Mouse (Mus musculus): ENCODE data around the gene Rnf5.

The Rnf5 gene

GRCm38 (mm10) chr17:34603375-34604060 lies at the start of gene Rnf5:
Rnf5 (minus strand) TSS chr17:34603690.
- in situ Hi-C loops (cut with MboI, MseI): loop anchor here (10.0 kb wide), 1 partner anchor 569 kb away; the partner anchor contains the start of genes Col11a2, Rxrb and Slc39a7

DNA sequence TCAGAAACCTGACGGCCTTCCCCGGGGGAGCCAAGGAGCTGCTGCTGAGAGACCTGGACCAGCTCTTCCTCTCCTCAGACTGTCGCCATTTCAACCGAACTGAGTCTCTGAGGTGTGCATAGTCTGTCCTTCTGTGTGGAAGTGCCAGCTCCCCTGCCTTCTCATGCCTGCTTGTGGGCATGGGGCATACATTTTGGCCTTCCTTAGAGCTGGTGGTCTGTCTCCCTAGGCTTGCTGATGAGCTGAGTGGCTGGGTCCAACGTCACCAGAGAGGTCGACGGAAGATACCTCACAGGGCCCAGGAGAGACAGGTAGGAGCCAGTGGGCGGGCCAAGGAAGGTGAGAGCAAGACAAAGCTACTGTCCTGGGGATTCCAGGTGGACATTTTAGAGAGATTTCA lies 49.5 kb upstream of the Rnf5 start:
- in situ Hi-C loops (cut with MboI, MseI): no loop called here

DNA sequence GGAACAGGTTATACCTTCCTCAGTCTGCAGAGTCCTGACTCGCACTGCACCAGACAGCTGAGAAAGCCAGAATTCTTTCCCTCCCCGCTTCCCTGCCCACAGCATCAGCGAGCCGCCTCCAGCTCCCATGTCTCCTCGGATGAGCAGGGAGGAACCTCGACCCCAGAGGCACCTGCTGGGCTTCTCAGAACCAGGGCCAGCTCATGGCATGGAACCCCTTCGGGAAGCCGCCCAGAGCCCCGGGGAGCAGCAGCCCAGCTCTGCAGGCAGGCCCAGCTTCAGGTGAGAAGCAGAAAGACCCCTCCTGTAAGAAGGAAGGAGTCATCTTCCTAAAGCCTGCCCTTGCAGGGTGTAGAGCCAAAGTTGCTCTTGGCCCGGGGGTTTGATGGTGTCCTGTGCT lies 49.1 kb upstream of the Rnf5 start:
- in situ Hi-C loops (cut with MboI, MseI): no loop called here

DNA sequence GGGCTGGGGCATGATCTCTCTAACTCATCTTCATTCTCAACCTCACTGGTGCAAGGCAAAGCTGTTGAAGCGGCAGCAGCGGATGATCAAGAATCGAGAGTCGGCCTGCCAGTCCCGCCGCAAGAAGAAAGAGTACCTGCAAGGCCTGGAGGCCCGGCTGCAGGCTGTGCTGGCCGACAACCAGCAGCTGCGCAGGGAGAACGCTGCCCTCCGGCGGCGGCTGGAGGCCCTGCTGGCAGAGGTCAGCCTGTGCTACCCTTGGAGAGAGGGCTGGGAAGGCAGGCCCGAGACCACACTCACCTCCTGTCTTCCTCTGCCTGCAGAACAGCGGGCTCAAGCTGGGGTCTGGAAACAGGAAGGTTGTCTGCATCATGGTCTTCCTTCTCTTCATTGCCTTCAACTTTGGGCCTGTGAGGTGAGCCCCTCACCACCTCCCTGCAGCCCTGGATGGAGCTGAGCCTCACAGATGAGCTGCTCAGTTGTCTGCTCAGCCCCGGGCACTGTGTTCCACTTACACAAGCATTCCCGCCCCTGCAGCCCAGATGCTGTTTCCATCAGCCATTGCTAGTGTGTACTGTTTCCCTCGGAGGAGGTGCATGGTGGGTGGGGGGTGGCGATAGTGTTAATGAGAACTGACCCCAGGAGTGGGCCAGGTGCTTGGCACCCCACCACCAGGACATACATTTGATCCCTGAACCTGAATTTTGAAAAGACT lies 48.2 kb upstream of the Rnf5 start:
- in situ Hi-C loops (cut with MboI, MseI): no loop called here

DNA sequence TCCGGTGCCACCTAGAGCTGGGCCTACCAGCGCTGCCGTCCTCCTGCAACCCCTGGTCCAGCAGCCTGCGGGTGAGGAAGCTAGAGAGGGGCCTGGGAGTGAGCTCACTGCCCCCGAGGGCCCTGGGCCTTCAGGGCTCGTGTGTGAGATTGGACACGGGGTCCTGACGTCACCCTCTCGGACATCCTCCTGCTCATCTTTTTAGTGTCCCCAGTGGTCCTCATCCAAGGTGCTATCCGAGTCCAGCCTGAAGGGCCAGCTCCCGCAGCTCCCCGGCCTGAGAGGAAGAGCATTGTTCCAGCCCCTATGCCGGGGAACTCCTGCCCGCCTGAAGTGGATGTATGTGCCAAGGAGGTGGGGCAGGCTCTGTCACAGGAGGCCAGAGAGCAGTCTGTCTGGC lies 47.3 kb upstream of the Rnf5 start:
- in situ Hi-C loops (cut with MboI, MseI): no loop called here

DNA sequence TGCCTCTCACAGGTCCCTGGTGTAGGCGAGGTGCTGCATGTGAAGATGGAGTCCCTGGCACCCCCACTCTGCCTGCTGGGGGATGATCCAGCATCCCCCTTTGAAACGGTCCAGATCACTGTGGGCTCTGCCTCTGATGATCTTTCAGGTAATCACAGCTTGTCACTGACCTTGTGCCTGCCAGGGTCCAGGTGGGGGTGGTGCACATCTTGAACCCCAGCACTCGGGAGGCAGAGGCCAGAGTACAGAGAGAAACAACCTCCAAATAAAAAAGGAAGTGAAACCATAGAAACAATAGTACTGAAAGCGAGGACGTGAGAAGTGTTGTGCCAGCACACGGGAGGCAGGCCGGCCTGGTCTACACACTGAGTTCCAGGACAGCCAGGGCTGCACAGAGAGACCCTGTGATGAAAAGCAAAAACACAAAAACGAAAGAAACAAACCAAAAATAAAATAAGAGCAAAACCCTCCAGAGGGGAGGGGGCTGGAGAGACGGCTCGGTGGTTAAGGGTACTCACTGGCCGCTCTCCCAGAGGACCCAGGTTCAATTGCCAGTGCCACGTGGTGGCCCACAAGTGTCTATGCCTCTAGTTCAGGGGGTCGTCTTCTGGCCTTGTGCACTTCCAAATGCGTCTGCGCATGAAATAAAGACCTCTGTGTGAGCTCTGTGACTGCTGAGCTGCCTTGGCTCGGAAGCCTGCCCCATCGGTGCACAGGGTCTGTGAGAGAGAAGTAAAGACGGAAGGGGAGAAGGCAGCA lies 45.8 kb upstream of the Rnf5 start:
- in situ Hi-C loops (cut with MboI, MseI): loop anchor here (25.0 kb wide), 1 partner anchor 463 kb away; the partner anchor contains the start of genes Csnk2b, Gpank1, Ly6g5b and Ly6g5c

DNA sequence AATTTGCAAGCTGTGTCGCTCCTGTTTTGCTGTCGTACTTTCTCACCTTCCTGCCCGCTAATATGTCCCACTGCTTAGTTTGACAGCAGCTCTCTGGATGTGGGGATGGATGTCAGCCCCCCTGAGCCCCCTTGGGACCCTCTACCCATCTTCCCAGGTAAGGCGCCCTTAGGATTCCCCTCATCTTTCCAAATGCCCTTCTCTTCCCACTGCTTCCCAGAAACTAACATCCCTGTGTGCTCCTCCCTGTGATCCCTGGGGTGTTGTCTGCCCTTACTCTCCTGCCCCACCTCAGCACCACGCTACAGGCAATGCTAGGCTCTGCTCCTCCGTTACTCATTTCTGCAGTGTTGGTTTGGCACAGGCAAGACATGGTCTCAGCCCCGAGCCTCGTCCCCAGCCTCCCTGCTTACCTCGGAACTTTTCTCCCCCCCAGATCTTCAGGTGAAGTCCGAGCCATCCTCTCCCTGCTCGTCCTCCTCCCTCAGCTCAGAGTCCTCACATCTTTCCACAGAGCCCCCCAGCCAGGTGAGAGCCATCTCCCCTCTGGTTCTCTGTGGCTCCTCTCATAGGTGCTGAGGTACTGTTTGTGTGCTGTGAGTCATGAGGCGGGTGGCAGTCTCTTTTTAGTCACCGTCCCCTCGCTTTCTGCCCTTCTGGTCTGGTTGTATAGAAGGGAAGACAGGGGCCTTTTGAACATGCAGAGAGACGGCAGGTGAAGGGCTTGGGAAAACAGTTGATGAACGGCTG lies 44.8 kb upstream of the Rnf5 start:
- in situ Hi-C loops (cut with MboI, MseI): loop anchor here (25.0 kb wide), 1 partner anchor 464 kb away; the partner anchor contains the start of genes Csnk2b, Gpank1, Ly6g5b and Ly6g5c

DNA sequence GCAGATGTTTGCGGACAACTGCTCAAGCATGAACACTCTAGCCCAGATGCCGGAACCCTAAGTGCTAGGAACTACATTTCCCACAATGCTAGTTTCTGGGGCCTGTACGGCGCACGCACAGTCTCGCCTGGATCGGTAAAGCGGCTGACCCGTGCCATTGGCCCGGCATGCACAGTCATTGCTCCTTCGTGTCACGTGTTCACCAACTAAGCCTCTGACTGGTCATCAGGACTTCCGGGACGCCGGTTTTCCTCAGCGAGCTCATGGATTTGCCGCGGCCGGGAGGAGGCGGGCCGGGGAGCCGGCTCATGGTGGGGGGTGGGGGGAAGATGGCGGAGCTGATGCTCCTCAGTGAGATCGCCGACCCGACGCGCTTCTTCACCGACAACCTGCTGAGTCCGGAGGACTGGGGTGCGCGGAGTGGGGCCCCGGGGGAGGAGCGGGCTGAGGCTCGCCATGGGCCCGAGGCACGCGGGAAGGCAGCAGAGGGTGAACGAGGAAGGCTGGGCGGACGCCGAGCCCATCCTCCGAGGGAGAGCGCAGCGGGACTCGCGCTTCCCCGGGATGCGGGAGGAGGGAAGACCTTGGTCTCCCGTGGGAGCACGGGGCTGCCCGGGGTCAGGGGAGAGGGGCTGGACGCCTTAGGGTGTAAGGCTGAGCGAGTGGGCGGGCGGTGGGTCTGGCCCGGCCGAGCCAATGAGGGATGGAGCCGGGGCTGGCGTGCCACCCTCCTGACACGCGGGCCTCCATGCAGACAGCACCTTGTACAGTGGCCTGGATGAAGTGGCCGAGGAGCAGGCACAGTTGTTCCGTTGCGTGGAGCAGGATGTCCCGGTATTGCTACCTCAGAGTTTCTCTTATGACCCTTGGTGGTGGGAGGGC lies 43.7 kb upstream of the Rnf5 start, which contains the start of gene Atf6b:
Atf6b (plus strand) TSS at position 241 of the 882 bp plus-strand sequence.
- in situ Hi-C loops (cut with MboI, MseI): loop anchor here (25.0 kb wide), 1 partner anchor 465 kb away; the partner anchor contains the start of genes Csnk2b, Gpank1, Ly6g5b and Ly6g5c

DNA sequence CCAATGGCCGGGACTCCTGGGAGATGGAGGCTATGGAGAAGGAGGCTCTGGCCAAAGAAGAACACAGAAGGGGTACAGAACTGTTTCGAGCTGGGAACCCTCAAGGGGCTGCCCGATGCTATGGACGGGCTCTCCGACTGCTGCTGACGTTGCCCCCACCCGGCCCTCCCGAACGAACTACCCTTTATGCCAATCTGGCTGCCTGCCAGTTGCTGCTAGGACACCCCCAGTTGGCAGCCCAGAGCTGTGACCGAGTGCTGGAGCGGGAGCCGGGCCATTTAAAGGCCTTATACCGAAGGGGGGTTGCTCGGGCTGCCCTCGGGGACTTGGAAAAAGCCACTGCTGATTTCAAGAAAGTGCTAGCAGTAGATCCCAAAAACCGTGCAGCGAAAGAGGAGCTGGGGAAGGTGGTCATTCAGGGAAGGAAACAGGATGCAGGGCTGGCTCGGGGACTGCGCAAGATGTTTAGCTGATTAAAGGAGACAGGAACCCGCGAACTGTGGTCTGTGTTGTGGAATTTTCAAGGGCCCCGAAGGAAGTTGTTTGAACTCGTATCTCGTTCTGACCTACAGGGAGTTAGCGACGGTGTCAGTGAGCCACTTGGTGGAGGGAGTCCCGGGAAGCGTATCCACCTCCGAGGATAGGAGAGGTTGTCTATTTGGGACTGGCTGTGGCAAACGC lies 42.5 kb upstream of the Rnf5 start:
- in situ Hi-C loops (cut with MboI, MseI): loop anchor here (25.0 kb wide), 1 partner anchor 466 kb away; the partner anchor contains the start of genes Csnk2b, Gpank1, Ly6g5b and Ly6g5c

- in situ Hi-C loops (cut with MboI, MseI): loop anchor here (25.0 kb wide), 1 partner anchor 467 kb away; the partner anchor contains the start of genes Csnk2b, Gpank1, Ly6g5b and Ly6g5c
These were observed 41.9 kb upstream of the Rnf5 start for GRCm38 (mm10) chr17:34645256-34645829.

DNA sequence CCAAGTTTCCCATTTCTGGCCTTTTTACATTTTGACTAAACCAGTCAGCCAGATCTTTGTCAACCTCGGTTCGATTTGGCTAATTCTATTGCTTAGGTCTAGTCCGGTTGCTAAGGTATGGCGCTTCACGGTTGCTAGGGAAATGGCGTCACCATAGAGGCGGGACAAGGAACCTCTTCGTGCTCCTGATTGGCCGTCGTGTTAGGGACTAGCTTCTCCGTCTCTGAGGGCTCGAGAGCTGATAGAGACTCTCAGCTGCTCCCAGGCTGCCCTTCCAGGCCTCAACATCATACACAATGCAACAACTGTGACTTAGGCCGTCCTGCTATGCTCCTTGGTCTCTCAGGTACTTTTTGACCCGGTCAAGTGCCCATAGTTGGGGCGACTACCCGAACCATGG lies 41.1 kb upstream of the Rnf5 start, which contains the start of gene Fkbpl:
Fkbpl (plus strand) TSS at position 157 of the 400 bp plus-strand sequence.
- in situ Hi-C loops (cut with MboI, MseI): loop anchor here (25.0 kb wide), 1 partner anchor 468 kb away; the partner anchor contains the start of genes Csnk2b, Gpank1, Ly6g5b and Ly6g5c

DNA sequence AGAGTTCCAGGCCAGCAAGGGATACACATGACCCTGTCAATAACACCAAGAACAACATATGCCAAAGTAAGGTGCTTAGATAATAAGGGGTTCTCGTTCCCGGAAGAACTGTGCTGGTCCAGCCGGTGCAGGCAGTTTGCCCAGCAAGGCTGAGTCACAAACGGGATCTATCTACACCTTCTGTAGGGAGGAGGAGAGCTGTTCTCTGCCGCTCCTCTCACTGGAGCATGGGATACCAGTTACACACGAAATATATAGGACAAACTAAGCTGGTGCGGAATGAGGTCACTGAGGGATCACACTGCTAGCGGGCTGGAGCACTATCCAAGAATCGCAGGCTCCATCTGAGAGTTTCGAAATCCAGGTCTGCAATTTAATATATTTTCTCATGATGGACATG lies 40.5 kb upstream of the Rnf5 start:
- in situ Hi-C loops (cut with MboI, MseI): loop anchor here (25.0 kb wide), 1 partner anchor 468 kb away; the partner anchor contains the start of genes Csnk2b, Gpank1, Ly6g5b and Ly6g5c

DNA sequence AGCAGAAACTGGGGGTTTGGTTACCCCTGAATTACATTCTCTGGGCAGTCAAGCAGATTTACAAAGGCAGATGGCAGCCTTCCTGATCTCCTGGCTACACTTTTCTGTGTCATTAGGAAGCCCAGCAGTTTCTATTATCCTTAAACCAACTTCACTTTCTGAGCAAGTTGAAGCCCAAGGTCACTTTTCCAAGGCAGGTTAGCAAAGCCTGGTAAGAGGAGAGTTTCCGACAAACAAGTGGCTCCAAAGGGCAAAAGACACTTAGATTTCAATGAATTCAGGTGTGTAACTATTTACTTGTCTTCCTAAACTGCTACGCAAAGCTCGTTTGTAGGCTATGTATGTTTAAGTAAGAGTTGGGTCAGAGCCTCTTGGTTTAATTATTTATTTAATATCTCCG lies 39.9 kb upstream of the Rnf5 start:
- in situ Hi-C loops (cut with MboI, MseI): loop anchor here (25.0 kb wide), 1 partner anchor 469 kb away; the partner anchor contains the start of genes Csnk2b, Gpank1, Ly6g5b and Ly6g5c

- in situ Hi-C loops (cut with MboI, MseI): loop anchor here (25.0 kb wide), 1 partner anchor 470 kb away; the partner anchor contains the start of genes Csnk2b, Gpank1, Ly6g5b and Ly6g5c
These were observed 38.5 kb upstream of the Rnf5 start for GRCm38 (mm10) chr17:34641945-34642344.

DNA sequence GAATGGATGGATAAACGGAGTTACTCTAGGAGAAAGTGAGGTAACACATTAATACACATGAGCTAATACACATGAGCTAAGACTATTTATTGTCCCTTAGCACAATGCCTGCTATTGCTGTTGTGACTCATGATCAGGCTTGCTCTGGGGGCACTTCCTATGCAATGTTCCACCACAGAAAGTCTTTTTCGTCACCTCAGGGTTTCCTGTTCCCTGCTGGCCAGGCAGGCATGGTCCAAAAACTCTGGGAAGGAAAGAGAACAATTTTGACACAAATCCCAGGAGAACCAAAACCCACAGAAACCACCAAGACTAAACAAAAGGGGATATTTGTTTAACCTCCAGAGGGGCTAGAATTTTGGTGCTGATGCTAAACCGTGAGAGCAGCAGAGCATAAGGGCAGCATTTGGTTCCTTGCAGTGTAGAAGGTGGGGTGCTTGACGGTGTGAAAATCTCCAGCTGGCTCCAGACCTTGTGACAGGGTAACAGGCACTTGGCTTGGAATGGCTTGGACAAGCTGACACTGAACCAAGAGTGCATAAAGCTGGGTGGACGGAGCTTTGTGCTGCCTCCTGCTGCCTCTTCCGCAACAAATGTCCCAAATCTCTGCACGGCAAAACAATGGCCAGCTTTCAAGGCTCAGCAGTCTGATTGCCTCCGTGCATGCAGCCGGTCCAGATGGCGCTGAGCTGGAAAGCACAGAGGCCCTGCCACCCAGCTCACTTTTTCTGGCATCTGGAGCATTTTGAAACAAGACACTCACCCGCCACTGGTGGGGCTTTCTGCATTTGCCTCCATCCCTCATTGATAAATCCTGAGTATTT lies 37.5 kb upstream of the Rnf5 start:
- in situ Hi-C loops (cut with MboI, MseI): loop anchor here (25.0 kb wide), 1 partner anchor 471 kb away; the partner anchor contains the start of genes Csnk2b, Gpank1, Ly6g5b and Ly6g5c

- in situ Hi-C loops (cut with MboI, MseI): loop anchor here (10.0 to 25.0 kb wide), 2 partner anchors 295 to 473 kb away; partner anchors contain the start of genes Csnk2b, Gpank1, Ly6g5b and Ly6g5c
These were observed 36.2 kb upstream of the Rnf5 start for GRCm38 (mm10) chr17:34639461-34640255.

Measured in T-helper 1 cell (primary cell).